Mouse (Mus musculus) olfactory bulb, adult 2 months (tissue): ENCODE results near the gene Jade1.

Experiments
- CTCF ChIP-seq: fragments of 200-500 bp; IDR thresholded peaks from 2 replicates; pipeline ENCODE4 v1.5.1; 2012; ENCODE audit warnings: low read depth, mild to moderate bottlenecking, low read length, moderate library complexity; ENCODE audit not compliant: insufficient read depth
- POLR2A ChIP-seq: fragments of 200-500 bp; IDR thresholded peaks from 2 replicates; pipeline ENCODE4 v1.6.1; 2012; ENCODE audit warnings: mild to moderate bottlenecking, low read depth, low read length, moderate library complexity; ENCODE audit not compliant: insufficient read depth

DNA sequence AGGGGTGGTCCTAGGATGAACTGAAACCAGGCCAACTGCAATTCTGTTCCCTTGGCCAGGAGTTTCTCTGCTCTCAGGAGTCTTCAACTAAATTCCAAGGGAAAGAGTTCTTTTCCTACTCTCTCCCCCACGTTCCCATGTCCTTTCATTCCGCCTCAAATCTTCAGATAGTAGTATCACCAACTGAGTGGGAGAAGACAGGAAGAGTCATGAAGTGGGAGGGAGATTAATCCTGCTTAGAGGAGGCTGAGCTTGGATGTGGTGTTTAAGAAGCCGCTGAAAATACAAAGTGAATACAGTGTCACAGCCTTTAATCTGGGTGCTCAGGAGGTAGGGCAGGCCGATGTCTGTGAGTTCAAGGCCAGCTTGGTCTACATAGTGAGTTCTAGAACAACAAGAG lies 1.9 kb upstream of the Jade1 start:
- TF ChIP-seq CTCF, result no peak
- TF ChIP-seq POLR2A, result no peak
